Mouse (Mus musculus): ENCODE results near the gene Kcng3.

DNA sequence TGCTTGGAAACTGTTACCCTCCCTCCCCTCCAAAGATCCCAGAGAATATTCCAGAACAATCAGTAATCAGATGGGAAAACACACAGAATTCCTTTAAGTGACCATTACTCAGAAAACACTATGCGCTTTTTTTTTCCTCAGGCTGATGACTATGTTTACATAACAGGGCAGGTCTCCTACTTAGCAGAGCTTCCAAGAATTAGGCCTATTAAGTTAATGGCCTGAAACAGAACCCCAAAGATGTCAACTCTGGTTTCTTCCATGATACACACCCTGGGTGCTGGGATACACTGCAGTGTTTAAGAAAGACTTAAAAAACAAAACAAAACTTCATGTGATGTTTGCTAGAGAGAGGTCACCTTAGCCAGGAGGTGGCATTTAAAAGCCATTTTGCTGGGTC lies 93.0 kb downstream of the Kcng3 start:
- TF ChIP-seq CTCF (IDR thresholded peaks at IDR 0.05; ENCODE audit: low read depth, low read length) (no peak), POLR2A (IDR thresholded peaks at IDR 0.05; ENCODE audit: insufficient read depth, low read length) (no peak)
